Mouse (Mus musculus) Patski (cell line): ENCODE results near the gene Macrod2. TPM values are rescaled to one million over a fixed set of nuclear protein-coding genes. Genes with fewer than 3 reads are reported as not detected.
A peak's percentile ranks its signal among the peaks of the same experiment; 100 is the strongest.

Experiments used
- ATAC-seq: fragments of 100-300 bp; one replicate; pipeline ENCODE4 v1.8.0; 2021
- CTCF ChIA-PET: fragments of 350-600 bp; sonication (Branson Sonifier 250); formaldehyde crosslinking; loops from one replicate; lab custom pipeline; 2022; ENCODE audit warnings: inconsistent platforms; lab: Charles Lee
- POLR2A ChIA-PET: fragments of 350-600 bp; sonication (Branson Sonifier 250); formaldehyde crosslinking; loops from one replicate; lab custom pipeline; 2022; ENCODE audit warnings: antibody characterized with exemption, inconsistent platforms; lab: Charles Lee
- DNase-seq: peaks from one replicate; pipeline ENCODE4 v3.0.0-alpha.2; 2011; ENCODE audit warnings: low read depth, low spot score
- H3K27me3 ChIP-seq: fragments of 371-371 bp; one replicate; pipeline ENCODE4 v1.5.1; 2021
- CTCF ChIP-seq: fragments of 100-300 bp; IDR thresholded peaks from one replicate; pipeline ENCODE4 v1.5.1; 2021
- in situ Hi-C: fragments of 300-500 bp; cut with MboI; formaldehyde crosslinking; loops from 3 replicates; pipeline ENCODE4 v1.11.1; 2018; ENCODE audit warnings: low pct_unique_long_range_greater_than_20kb, mixed read lengths
- polyA plus RNA-seq: library from polyadenylated mRNA; unstranded; gene quantifications from one replicate; pipeline ENCODE4 v1.2.3, GENCODE M21; 2021

Macrod2 gene
- polyA plus RNA-seq, 1 experiment from 2014 or later = 5.1 TPM

DNA sequence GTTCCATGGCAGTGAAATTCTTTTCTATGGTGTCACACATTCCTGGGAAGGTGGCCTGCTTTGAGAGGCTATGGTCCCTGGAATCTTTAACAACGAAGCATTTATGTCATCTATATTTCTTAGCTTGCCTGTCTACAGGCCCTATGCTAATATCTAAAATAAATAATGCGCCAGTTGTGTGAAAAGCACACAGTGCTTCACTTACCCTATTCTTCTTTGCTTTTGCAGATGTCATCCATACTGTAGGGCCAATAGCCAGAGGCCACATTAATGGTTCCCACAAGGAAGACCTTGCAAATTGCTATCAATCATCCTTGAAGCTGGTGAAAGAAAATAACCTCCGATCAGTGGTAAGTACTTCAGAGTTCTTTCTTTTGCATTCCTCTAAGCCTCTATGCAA, 1119.9 kb downstream of the Macrod2 start:
- in situ Hi-C loops = no loop called here
- TF ChIP-seq CTCF = no peak
- ATAC-seq (no peak), DNase-seq (no peak)
- POLR2A ChIA-PET = no interaction called here
- no peaks in the 10 kb centered on the region for H3K27me3 ChIP-seq
- CTCF ChIA-PET = interaction anchor here (1.2 kb wide), 1 partner anchor 14 kb away, joined by 3 read pairs; no protein-coding TSS in a partner anchor

DNA sequence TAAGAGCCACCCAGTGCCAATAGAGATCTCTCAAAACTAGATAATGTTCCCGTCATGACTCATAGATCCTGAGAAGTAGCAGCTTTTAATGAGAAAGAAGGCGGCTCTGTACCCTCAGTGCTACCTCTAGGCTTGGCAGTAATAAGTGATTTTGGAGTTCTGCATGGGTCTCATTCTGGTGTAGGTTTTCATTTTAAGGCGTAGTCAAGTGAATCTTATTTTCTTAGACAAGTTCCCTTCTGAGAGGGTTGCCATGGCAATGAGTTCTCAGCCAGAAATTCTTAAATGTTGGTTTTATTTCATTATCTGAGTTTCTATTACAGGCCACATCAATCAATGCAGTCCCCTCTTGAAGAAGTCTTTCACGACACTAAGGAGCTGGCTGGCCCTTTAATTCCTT, 1127.0 kb downstream of the Macrod2 start:
- in situ Hi-C loops = no loop called here
- POLR2A ChIA-PET = no interaction called here
- H3K27me3 ChIP-seq = no peaks in the 10 kb centered on the region
- ATAC-seq (no peak), DNase-seq (no peak)
- no peak for TF ChIP-seq CTCF
- CTCF ChIA-PET = interaction anchor here (1.5 kb wide), 1 partner anchor 14 kb away, joined by 4 read pairs; no protein-coding TSS in a partner anchor

DNA sequence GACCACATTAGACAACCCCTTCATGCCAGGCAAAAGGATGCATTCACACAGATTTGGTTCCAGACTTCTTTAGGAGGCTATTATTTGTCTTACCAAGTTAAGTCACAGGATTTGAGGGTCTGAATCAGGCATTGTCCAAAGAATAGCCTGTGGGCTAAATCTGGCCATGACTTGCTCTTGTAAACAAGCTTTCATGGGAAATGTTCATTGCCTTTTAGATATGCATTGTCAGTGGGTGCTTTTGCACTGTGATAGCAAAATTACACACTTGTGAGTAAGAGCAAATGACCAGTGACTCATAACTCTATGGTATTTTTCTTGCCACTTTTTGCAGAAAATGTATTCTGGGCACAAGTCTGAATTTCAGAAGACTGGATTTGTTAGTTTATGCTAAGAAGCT, 1150.8 kb downstream of the Macrod2 start:
- DNase-seq = peak; percentile 71
- no peak for TF ChIP-seq CTCF
- ChIA-PET POLR2A (no interaction called here), CTCF (interaction anchor here (1.1 kb wide), 1 partner anchor 32 kb away, joined by 3 read pairs; no protein-coding TSS in a partner anchor)
- peak; percentile 78 for ATAC-seq
- no peaks in the 10 kb centered on the region for H3K27me3 ChIP-seq
- in situ Hi-C loops = no loop called here

DNA sequence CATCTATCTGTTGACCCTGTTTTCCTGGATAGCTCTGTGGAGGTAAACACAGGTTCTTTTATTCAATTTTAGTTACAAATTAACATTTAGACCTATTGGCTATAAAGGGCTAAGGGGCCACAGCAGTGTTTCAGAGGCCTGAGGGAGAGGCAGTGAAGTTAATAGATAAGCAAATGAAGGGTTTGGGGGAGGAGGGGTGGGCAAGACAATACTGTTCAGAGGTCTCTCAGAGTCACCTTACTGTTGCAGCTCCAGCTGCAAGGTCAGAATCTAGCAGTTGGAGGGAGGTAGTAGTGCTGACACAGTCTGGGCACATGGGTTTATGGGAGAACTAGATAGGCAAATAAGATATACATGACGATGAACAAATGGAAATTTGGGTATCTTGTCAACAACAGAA, 1156.6 kb downstream of the Macrod2 start:
- DNase-seq = no peak
- in situ Hi-C loops = no loop called here
- CTCF ChIA-PET = interaction anchor here (0.9 kb wide), 1 partner anchor 12 kb away, joined by 3 read pairs; no protein-coding TSS in a partner anchor

DNA sequence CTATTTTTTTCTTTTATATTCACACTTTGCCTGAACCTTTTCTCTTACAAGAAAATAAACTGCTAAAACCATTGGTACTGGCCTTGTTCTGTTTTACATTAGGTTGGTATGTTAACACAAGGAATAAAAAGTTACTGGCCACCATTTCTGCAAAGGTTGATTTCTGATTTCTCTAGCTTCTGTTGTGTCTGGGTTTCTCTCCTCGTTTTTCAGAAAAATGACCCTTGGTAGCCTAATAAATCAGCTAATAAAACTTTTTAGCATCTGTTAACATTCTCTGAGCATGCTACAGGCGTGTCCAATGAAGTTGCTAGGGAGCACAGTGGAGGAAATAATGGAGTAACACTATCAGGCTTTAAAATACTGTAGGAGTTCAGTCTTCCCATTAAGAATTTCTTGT, 1161.6 kb downstream of the Macrod2 start:
- POLR2A ChIA-PET = no interaction called here

More for the DNA sequence above, 1156.6 kb downstream of the Macrod2 start:
- TF ChIP-seq CTCF = no peak
- no peaks in the 10 kb centered on the region for H3K27me3 ChIP-seq
- ATAC-seq = no peak
- POLR2A ChIA-PET = no interaction called here

DNA sequence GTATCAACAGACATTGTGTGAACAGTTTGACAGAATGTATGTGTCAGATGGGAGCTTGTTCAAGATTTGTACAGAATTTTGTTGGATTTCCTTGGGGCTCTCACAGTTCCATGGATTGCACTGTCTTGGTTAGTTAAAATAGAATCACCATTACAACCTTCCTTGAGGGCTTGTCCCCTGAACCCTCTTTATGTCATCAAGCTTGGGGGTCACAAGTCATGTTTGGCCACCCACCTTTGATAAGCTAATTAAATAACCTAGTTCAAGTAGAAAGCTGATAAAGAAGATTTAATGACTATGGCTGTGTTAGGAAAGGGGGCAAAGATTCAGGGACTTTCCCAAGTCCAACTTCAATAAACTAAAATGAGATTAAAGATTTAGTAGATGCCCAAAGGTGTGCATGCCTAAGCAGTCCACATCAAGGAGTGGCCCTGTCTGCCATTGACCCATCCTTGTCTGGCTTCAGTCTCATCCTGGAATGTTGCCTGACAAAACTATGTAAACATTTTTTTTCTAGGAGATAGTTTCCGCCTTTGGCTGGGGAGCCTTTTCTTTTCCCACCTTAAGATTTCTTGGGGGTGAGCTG, 1163.2 kb downstream of the Macrod2 start:
- DNase-seq (no peak), ATAC-seq (no peak)
- CTCF ChIA-PET = interaction anchor here (1.1 to 1.4 kb wide), 2 partner anchors 8 to 14 kb away, joined by 3 read pairs; no protein-coding TSS in a partner anchor
- no peak for TF ChIP-seq CTCF
- H3K27me3 ChIP-seq = no peaks in the 10 kb centered on the region
- POLR2A ChIA-PET = no interaction called here
- in situ Hi-C loops = no loop called here

More for the DNA sequence above, 1161.6 kb downstream of the Macrod2 start:
- no peaks in the 10 kb centered on the region for H3K27me3 ChIP-seq
- DNase-seq (no peak), ATAC-seq (no peak)
- CTCF ChIA-PET = no interaction called here
- no peak for TF ChIP-seq CTCF
- in situ Hi-C loops = no loop called here

DNA sequence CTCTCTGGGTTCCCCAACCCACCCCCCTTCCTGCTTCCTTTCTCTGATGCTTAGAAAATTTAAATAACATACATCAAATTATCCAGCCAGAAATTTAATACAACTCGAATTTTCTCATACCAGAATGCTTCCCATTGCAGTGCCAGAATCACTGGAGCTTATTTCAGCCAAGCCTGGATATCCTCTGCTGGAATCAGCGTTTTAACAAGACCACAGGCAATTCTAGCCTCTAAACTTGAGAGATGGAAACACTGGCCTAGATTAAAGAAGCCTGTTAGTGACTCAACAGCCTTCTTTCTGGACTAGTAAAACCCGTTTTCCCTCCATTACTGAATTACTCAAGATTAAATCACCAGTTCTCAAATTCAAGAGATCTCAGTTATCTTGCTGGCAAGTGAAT, 1170.9 kb downstream of the Macrod2 start:
- POLR2A ChIA-PET = no interaction called here
- no peaks in the 10 kb centered on the region for H3K27me3 ChIP-seq
- no peak for TF ChIP-seq CTCF
- in situ Hi-C loops = no loop called here
- DNase-seq (no peak), ATAC-seq (no peak)
- CTCF ChIA-PET = interaction anchor here (1.3 kb wide), 1 partner anchor 18 kb away, joined by 3 read pairs; no protein-coding TSS in a partner anchor

DNA sequence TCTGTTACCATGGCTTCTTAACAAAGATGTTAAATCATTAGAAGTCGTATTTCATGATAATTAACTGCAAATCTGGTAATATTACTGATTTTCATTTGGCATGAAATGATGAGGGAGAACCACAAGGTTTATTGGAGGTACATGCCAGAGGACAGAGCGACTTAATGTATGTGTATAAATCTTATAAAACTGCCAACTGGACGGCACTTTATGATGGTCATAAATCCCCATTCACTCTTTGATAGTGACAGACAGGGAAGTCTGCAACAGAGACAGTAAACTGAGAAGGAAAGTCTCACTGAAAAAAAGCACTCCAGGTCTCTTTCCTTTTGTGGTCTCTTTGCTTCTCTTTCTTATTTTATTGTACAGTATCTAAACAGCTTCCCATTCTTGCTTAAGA, 1176.3 kb downstream of the Macrod2 start:
- POLR2A ChIA-PET = interaction anchor here (0.6 kb wide), 1 partner anchor 350 kb away, joined by 3 read pairs; no protein-coding TSS in a partner anchor
- in situ Hi-C loops = no loop called here
- H3K27me3 ChIP-seq = no peaks in the 10 kb centered on the region
- ATAC-seq (no peak), DNase-seq (no peak)
- TF ChIP-seq CTCF = no peak
- CTCF ChIA-PET = interaction anchor here (1.6 kb wide), 1 partner anchor 17 kb away, joined by 4 read pairs; no protein-coding TSS in a partner anchor

DNA sequence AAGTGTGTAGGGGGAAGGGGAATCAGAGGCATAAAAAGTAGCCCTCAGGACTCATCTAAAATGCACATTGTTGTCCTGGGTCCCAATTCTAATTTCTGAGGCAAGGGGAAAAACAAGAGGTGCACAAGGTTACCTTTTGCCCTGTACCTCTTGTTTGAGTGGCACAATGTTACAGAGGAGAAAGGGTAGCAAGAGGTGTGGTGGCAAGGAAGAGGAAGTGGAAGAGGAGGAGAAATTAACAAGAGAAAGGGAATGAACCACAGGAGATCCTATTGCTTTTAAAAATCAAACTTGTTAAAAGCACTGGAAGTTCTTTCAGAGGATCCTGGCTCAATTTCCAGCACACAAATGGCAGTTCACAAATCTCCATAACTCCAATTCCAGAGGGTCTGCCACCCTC, 1183.1 kb downstream of the Macrod2 start:
- ChIA-PET POLR2A (no interaction called here), CTCF (no interaction called here)
- no peak for TF ChIP-seq CTCF
- no peak for ATAC-seq
- no peaks in the 10 kb centered on the region for H3K27me3 ChIP-seq
- no peak for DNase-seq
- in situ Hi-C loops = no loop called here

DNA sequence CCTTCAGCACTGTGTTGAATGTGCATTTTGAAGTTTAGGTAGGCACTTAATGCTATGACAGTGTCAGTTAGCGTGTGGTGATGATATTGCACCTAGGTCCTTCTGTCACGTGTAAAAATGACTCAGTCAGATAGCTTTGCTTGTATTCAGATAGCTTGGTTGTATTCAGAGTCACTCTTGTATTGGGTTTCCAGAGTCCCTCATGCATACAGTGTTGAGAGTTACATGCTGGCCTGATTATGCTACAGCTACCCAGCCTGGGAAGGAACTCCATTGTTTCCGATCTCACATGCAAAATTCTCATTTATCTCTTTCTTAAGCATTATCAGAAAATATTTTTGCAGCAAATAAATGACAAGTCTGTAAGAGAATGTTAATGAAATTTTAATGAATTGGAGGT, 1187.3 kb downstream of the Macrod2 start:
- ATAC-seq = no peak
- no peak for DNase-seq
- ChIA-PET CTCF (no interaction called here), POLR2A (no interaction called here)
- no peak for TF ChIP-seq CTCF
- in situ Hi-C loops = no loop called here
- no peaks in the 10 kb centered on the region for H3K27me3 ChIP-seq

DNA sequence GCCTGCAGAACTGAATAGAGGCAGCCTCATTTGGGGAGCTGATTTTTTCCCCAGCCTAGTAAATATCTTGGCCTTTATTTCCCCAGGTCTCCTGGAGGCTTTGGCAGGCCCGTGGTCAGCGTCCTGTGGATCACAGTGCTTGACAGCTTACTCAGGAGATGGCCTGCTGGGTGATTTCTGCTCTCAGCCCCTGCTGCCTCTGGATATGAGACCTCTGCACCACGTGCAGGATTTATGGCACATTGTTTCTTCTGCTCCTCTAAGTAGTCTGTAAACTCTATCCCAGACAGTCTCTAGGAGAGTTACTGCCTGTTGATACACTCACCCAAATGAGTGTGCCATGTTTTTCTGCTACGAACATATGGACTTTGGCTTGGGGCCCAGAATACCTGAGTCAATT, 1187.8 kb downstream of the Macrod2 start:
- ATAC-seq (no peak), DNase-seq (no peak)
- in situ Hi-C loops = no loop called here
- TF ChIP-seq CTCF = no peak
- no peaks in the 10 kb centered on the region for H3K27me3 ChIP-seq
- POLR2A ChIA-PET = no interaction called here
- CTCF ChIA-PET = no interaction called here
